Mouse (Mus musculus): ENCODE measurements at regions not wholly inside any gene's neighbourhood (a gene's known extent, or its start where the extent isn't known, plus 50 kb on each side); places are given as distances from the start of the nearest gene placed in this dataset.

GRCm38 (mm10) chr6:99939382-99939781 lies 213.2 kb upstream of the Prok2 start:
- no peak for DNase-seq (ENCODE audit: extremely low spot score)

GRCm38 (mm10) chr6:99938949-99939348 lies 212.8 kb upstream of the Prok2 start:
- DNase-seq (ENCODE audit: extremely low spot score), result no peak

- DNase-seq (ENCODE audit: extremely low spot score), result no peak
Measured at GRCm38 (mm10) chr6:99936716-99937115, 210.5 kb upstream of the Prok2 start.

- DNase-seq (ENCODE audit: extremely low spot score), result no peak
Measured at GRCm38 (mm10) chr6:99935373-99935772, 209.2 kb upstream of the Prok2 start.

GRCm38 (mm10) chr6:99934394-99934793 lies 208.2 kb upstream of the Prok2 start:
- no peak for DNase-seq (ENCODE audit: extremely low spot score)

- DNase-seq (ENCODE audit: extremely low spot score), result no peak
Measured at GRCm38 (mm10) chr6:99933404-99933803, 207.2 kb upstream of the Prok2 start.

- DNase-seq (ENCODE audit: extremely low spot score), result no peak
Measured at GRCm38 (mm10) chr6:99932923-99933322, 206.7 kb upstream of the Prok2 start.

- DNase-seq (ENCODE audit: extremely low spot score), result no peak
Measured at GRCm38 (mm10) chr6:99932405-99932804, 206.2 kb upstream of the Prok2 start.

- DNase-seq (ENCODE audit: extremely low spot score), result no peak
Measured at GRCm38 (mm10) chr6:99931588-99931987, 205.4 kb upstream of the Prok2 start.

- DNase-seq (ENCODE audit: extremely low spot score), result no peak
Measured at GRCm38 (mm10) chr6:99930316-99930715, 204.1 kb upstream of the Prok2 start.

- DNase-seq (ENCODE audit: extremely low spot score), result peak; percentile 19
Measured at GRCm38 (mm10) chr6:99927933-99928555, 201.9 kb upstream of the Prok2 start.

- DNase-seq (ENCODE audit: extremely low spot score), result no peak
Measured at GRCm38 (mm10) chr6:99924181-99924580, 198.0 kb upstream of the Prok2 start.

- no peak for DNase-seq (ENCODE audit: extremely low spot score)
Measured at GRCm38 (mm10) chr6:99921966-99922365, 195.8 kb upstream of the Prok2 start.

- DNase-seq (ENCODE audit: extremely low spot score), result no peak
Measured at GRCm38 (mm10) chr6:99919816-99920562, 193.8 kb upstream of the Prok2 start.

- no peak for DNase-seq (ENCODE audit: extremely low spot score)
Measured at GRCm38 (mm10) chr6:99918351-99918750, 192.2 kb upstream of the Prok2 start.

- DNase-seq (ENCODE audit: extremely low spot score), result no peak
Measured at GRCm38 (mm10) chr6:99909921-99910320, 183.7 kb upstream of the Prok2 start.

GRCm38 (mm10) chr6:99909459-99909858 lies 183.3 kb upstream of the Prok2 start:
- no peak for DNase-seq (ENCODE audit: extremely low spot score)

GRCm38 (mm10) chr6:99908066-99908465 lies 181.9 kb upstream of the Prok2 start:
- DNase-seq (ENCODE audit: extremely low spot score), result no peak

- no peak for DNase-seq (ENCODE audit: extremely low spot score)
Measured at GRCm38 (mm10) chr6:99905194-99905593, 179.0 kb upstream of the Prok2 start.

GRCm38 (mm10) chr6:99904607-99905006 lies 178.4 kb upstream of the Prok2 start:
- no peak for DNase-seq (ENCODE audit: extremely low spot score)

- DNase-seq (ENCODE audit: extremely low spot score), result peak; percentile 39
Measured at GRCm38 (mm10) chr6:99904044-99904443, 177.9 kb upstream of the Prok2 start.

GRCm38 (mm10) chr6:99901564-99901963 lies 175.4 kb upstream of the Prok2 start:
- no peak for DNase-seq (ENCODE audit: extremely low spot score)

GRCm38 (mm10) chr6:99901146-99901545 lies 175.0 kb upstream of the Prok2 start:
- no peak for DNase-seq (ENCODE audit: extremely low spot score)

All from embryo, embryonic 9.5 days (tissue).